Mouse (Mus musculus) liver, embryonic 14.5 days (tissue): ENCODE measurements at regions not wholly inside any gene's neighbourhood (a gene's known extent, or its start where the extent isn't known, plus 50 kb on each side); places are given as distances from the start of the nearest gene placed in this dataset.

Experiments
- CTCF ChIP-seq: IDR thresholded peaks from 2 replicates; pipeline ENCODE4 v1.5.1; 2016; ENCODE audit warnings: antibody characterized with exemption, low read depth, control low read depth
- EP300 ChIP-seq: IDR thresholded peaks from 2 replicates; pipeline ENCODE4 v1.6.1; 2016; ENCODE audit warnings: antibody characterized with exemption, low read depth

DNA sequence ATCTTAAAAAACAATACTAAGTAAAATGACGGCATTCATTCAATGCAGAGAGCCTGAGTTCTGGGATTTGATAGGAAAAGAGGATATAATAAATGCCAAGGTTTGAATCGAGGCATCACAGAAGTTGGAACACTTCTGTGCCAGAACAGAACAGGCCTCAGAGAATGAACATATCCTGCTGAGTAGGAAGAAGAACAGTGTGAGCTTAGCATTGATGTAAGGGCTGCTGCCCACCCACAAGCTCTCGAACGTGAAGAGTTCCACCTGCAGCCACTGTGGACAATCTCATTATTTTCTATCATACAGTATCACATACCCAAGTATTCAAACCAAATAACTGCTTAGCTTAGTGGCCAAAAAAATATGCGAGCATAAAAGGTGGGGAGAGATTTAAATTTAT is 105.9 kb upstream of the Ccnh start:
- TF ChIP-seq CTCF (no peak), EP300 (no peak)
